Mouse (Mus musculus) neural tube, embryonic 14.5 days (tissue): ENCODE measurements at regions not wholly inside any gene's neighbourhood (a gene's known extent, or its start where the extent isn't known, plus 50 kb on each side); places are given as distances from the start of the nearest gene placed in this dataset. TPM values are rescaled to one million over a fixed set of nuclear protein-coding genes. Genes with fewer than 3 reads are reported as not detected.

Experiments
- ATAC-seq: fragments of 200-750 bp; cut with Nextera tagmentation; 2 replicates; pipeline ENCODE4 v1.8.0; 2017; ENCODE audit warnings: low read depth, mild to moderate bottlenecking, moderate TSS enrichment, moderate library complexity
- H3K27ac ChIP-seq: fragments of 300-500 bp; sonication (generic); 2 replicates; pipeline ENCODE4 v1.5.1; 2014; ENCODE audit warnings: low read depth, mild to moderate bottlenecking, control low read depth, low read length, moderate library complexity, mixed read lengths
- H3K27me3 ChIP-seq: fragments of 300-500 bp; sonication (generic); 2 replicates; pipeline ENCODE4 v1.6.1; 2014; ENCODE audit warnings: low read length; ENCODE audit not compliant: control insufficient read depth, insufficient read depth
- H3K36me3 ChIP-seq: fragments of 300-500 bp; sonication (generic); 2 replicates; pipeline ENCODE4 v1.6.1; 2014; ENCODE audit warnings: low read length, mixed read lengths; ENCODE audit not compliant: control insufficient read depth, insufficient read depth
- H3K4me1 ChIP-seq: fragments of 300-500 bp; sonication (generic); 2 replicates; pipeline ENCODE4 v1.6.1; 2014; ENCODE audit warnings: low read length; ENCODE audit not compliant: control insufficient read depth, insufficient read depth
- H3K4me2 ChIP-seq: fragments of 300-500 bp; sonication (generic); 2 replicates; pipeline ENCODE4 v1.6.1; 2014; ENCODE audit warnings: mild to moderate bottlenecking, low read depth, low read length, control low read depth
- H3K4me3 ChIP-seq: fragments of 300-500 bp; sonication (generic); 2 replicates; pipeline ENCODE4 v1.5.1; 2014; ENCODE audit warnings: low read depth, low read length, control low read depth, mixed read lengths
- H3K9ac ChIP-seq: fragments of 300-500 bp; sonication (generic); replicated peaks from 2 replicates; pipeline ENCODE4 v1.6.1; 2014; ENCODE audit warnings: low read depth, mild to moderate bottlenecking, control low read depth, low read length, mixed read lengths
- H3K9me3 ChIP-seq: fragments of 300-500 bp; sonication (generic); 2 replicates; pipeline ENCODE4 v1.6.1; 2016; ENCODE audit warnings: low read length; ENCODE audit not compliant: control insufficient read depth
- WGBS: fragments of 180-500 bp; shearing (Covaris S2); extraction: QIAGEN DNeasy Blood & Tissue Kit; methylation state at CpG from one replicate; pipeline ENCODE4 v1.1.7; 2014; 5-methylcytosine and 5-hydroxymethylcytosine counted together
- microRNA-seq: library from miRNA; unstranded; fragments of <30 nt; microRNA quantifications from one replicate; pipeline ENCODE4, GENCODE M21; 2016

- Histone ChIP-seq H3K9me3 (no peaks in the 10 kb centered on the region), H3K27ac (no peak overlapping the region), H3K4me2 (no peak overlapping the region), H3K9ac (no peak overlapping the region), H3K4me1 (no peaks in the 10 kb centered on the region), H3K4me3 (no peak overlapping the region), H3K36me3 (no peaks in the 10 kb centered on the region), H3K27me3 (no peaks in the 10 kb centered on the region)
- 94% methylated on average over 2 of the region's 2 CpGs for WGBS
- ATAC-seq: no peak
Measured at GRCm38 (mm10) chr11:21031816-21032215, 59.3 kb upstream of the Peli1 start.

GRCm38 (mm10) chr11:21033234-21033822 lies 57.8 kb upstream of the Peli1 start:
- no peak overlapping the region for H3K9ac ChIP-seq
- H3K9me3 ChIP-seq: no peaks in the 10 kb centered on the region
- no peaks in the 10 kb centered on the region for H3K36me3 ChIP-seq
- H3K27ac ChIP-seq: no peak overlapping the region
- no peaks in the 10 kb centered on the region for H3K4me1 ChIP-seq
- no peak overlapping the region for H3K4me2 ChIP-seq
- no peaks in the 10 kb centered on the region for H3K27me3 ChIP-seq
- ATAC-seq: no peak
- no peak overlapping the region for H3K4me3 ChIP-seq
- WGBS: 77% methylated on average over 14 of the region's 14 CpGs

GRCm38 (mm10) chr11:21033823-21034401 lies 57.2 kb upstream of the Peli1 start:
- no peaks in the 10 kb centered on the region for H3K36me3 ChIP-seq
- peak; percentile 44; the same call in 1 of the 2 replicates for ATAC-seq
- no peak overlapping the region for H3K4me3 ChIP-seq
- no peaks in the 10 kb centered on the region for H3K4me1 ChIP-seq
- H3K9ac ChIP-seq: no peak overlapping the region
- 57% methylated on average over 11 of the region's 11 CpGs for WGBS
- no peak overlapping the region for H3K27ac ChIP-seq
- no peak overlapping the region for H3K4me2 ChIP-seq
- no peaks in the 10 kb centered on the region for H3K9me3 ChIP-seq
- no peaks in the 10 kb centered on the region for H3K27me3 ChIP-seq

- Histone ChIP-seq H3K4me2 (no peak overlapping the region), H3K27me3 (no peaks in the 10 kb centered on the region), H3K36me3 (no peaks in the 10 kb centered on the region), H3K4me3 (no peak overlapping the region), H3K4me1 (no peaks in the 10 kb centered on the region), H3K9me3 (no peaks in the 10 kb centered on the region), H3K9ac (no peak overlapping the region), H3K27ac (no peak overlapping the region)
- 33% methylated on average over 7 of the region's 7 CpGs for WGBS
- ATAC-seq: no peak
Measured at GRCm38 (mm10) chr11:21036161-21036916, 54.8 kb upstream of the Peli1 start.

GRCm38 (mm10) chr11:21037267-21037906 lies 53.7 kb upstream of the Peli1 start:
- no peak overlapping the region for H3K27ac ChIP-seq
- H3K4me2 ChIP-seq: no peak overlapping the region
- H3K9me3 ChIP-seq: no peaks in the 10 kb centered on the region
- H3K27me3 ChIP-seq: no peaks in the 10 kb centered on the region
- H3K9ac ChIP-seq: no peak overlapping the region
- 93% methylated on average over 6 of the region's 6 CpGs for WGBS
- H3K36me3 ChIP-seq: no peaks in the 10 kb centered on the region
- no peak overlapping the region for H3K4me3 ChIP-seq
- no peaks in the 10 kb centered on the region for H3K4me1 ChIP-seq
- no peak for ATAC-seq

- 89% methylated on average over 5 of the region's 5 CpGs for WGBS
- ATAC-seq: no peak
- H3K36me3 ChIP-seq: no peaks in the 10 kb centered on the region
- H3K27ac ChIP-seq: no peak overlapping the region
- no peak overlapping the region for H3K9ac ChIP-seq
- H3K4me3 ChIP-seq: no peak overlapping the region
- H3K9me3 ChIP-seq: no peaks in the 10 kb centered on the region
- no peaks in the 10 kb centered on the region for H3K4me1 ChIP-seq
- no peak overlapping the region for H3K4me2 ChIP-seq
- H3K27me3 ChIP-seq: no peaks in the 10 kb centered on the region
Measured at GRCm38 (mm10) chr11:21041201-21041600, 49.9 kb upstream of the Peli1 start.

Small RNAs in the stretch of these regions (microRNA-seq; reads per million reads assigned to microRNA genes)
- not detected for gene Gm23681
